Mouse (Mus musculus): ENCODE measurements around the gene Fndc8.

- TF ChIP-seq CHD2 (IDR thresholded peaks at IDR 0.05; ENCODE audit: low read depth, low read length) (no peak), ZC3H11A (IDR thresholded peaks at IDR 0.05; ENCODE audit: borderline replicate concordance, low read depth, low read length) (no peak), HCFC1 (IDR thresholded peaks at IDR 0.05; ENCODE audit: borderline replicate concordance, insufficient read depth, low read length) (no peak), MAFK (IDR thresholded peaks at IDR 0.05; ENCODE audit: insufficient read depth, low read depth, low read length) (no peak)
These were observed 7.8 kb downstream of the Fndc8 start for GRCm38 (mm10) chr11:82899720-82900119.

Measured in ES-E14 (cell line).